Mouse (Mus musculus) urinary bladder, postnatal 14 days (tissue): ENCODE data around the gene Spp2.
"Not testable (repeated sequence)": the region's sequence is repeated elsewhere in the genome, so short reads cannot be mapped to it uniquely, and the experiment has no call there.

Experiments used
- DNase-seq: peaks from one replicate; pipeline ENCODE4 v3.0.0; 2021; ENCODE audit warnings: low spot score

Spp2 gene

GRCm38 (mm10) chr1:88433096-88433883 is 26.5 kb downstream of the Spp2 start:
- DNase-seq, result no peak

DNA sequence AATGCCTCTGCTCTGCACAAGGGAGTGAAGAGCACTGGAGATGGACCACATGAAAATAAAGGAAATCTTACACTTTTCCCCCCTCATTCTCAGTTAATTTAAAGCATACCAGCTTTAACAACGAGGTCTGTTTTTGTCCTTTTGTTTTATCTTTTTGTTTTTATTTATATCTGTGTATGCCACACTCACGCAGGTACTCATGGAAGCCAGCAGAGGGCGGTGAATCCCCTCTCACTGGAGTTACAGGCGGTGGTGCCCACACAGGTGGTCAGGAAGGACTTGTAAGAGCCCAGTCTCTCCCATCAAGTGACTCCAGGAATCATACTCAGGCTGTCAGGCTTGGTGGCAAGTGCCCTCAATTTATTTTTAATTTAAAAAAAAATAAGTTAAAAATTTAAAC is 27.3 kb downstream of the Spp2 start:
- no peak for DNase-seq

GRCm38 (mm10) chr1:88437206-88438126 is 30.7 kb downstream of the Spp2 start:
- DNase-seq, result peak; percentile 87

DNA sequence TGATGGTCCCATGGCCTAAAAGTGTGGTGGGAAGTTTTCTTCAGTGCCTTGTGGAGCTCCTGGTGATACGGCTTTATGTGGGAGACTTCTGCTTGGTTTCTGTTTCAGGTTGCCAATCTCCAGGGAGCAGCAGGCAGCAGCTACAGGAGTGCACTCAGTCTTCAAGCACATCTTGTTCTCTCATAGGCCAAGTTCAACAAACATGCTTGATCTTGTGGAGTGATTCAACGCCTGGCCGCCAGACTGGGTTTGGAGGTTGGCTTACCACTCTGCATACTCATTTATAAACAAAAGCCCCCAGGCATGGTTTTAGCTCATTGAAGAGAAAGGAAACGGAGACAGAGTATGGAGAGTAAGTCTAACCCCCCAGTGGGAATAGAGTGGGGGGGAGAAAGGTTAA is 36.6 kb downstream of the Spp2 start:
- peak; percentile 55 for DNase-seq

GRCm38 (mm10) chr1:88445400-88445799 is 38.6 kb downstream of the Spp2 start:
- no peak for DNase-seq

DNA sequence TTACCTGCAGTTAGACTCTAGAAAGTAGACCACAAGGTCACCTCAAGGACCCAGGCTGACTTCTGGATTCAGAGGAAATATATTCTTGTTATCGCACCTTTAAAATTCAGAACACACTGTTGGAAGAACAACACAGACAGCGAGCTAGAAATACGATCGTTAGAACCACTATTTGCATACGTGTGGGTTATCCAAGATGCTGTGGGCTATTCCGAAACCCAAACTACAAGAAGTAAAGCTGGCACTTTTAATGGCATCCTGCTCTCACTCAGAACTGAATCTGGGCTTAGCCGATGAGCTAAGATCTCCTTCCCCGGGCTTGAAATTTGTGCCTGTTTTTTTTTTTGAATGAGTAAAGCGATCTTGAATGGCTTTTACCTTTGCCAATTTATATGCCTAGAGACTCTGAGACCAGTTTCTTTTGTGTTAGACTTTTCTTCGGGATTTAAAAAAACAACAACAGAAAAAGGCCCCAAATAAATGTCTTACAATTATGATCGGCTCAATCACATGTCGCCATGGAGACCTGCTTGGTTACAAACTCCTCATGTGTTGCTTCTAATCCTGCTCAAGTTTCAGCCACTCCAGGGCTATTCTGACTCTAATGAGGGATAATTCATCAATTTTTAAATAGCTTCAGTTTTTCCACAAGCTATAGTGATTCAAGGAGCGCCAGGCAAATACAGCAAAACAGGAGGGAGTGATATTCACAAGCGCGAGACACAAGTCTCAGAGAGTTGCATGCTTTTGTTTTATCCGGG is 39.7 kb downstream of the Spp2 start:
- DNase-seq, result no peak

DNA sequence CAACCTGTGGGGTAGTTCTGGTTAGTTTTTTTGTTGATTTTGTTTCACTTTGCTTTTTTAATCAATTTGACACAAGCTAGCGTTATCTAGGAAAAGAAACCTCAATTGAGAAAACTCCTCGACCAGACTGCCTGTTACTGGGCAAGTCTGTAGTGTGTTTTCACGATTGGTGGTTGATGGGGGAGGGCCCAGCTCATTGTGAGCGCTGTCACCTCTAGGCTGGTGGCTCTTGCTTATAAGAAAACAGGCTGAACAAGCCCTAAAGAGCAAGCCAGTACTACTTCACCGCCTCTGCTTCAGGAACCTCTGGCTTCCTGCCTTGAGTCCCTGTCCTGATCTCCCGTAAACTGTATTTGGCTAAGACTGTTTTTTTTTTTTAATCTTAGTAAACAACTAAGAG is 40.7 kb downstream of the Spp2 start:
- peak; percentile 45 for DNase-seq

- not testable (repeated sequence) for DNase-seq
Measured at GRCm38 (mm10) chr1:88448094-88448493, 41.3 kb downstream of the Spp2 start.

- no peak for DNase-seq
Measured at GRCm38 (mm10) chr1:88449741-88450140, 43.0 kb downstream of the Spp2 start.

DNA sequence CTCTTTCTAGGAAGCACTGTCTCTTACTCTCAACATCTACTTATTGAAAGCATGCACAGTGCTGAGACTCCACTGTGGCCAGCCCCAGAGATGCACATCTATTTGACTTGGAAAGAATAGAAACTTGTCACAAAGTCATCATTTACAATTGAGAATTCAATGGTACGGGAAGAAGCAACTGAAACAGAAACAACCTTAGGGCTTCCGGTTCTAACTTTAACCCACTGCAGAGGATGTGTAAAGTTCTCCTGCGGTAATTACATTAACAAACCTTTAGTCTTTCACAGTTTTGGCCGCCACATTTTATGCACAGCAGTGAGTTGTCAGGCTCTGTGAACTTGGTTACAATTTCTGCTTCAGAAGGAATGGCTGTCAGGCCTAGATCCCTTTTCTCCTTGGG is 43.9 kb downstream of the Spp2 start:
- no peak for DNase-seq

DNA sequence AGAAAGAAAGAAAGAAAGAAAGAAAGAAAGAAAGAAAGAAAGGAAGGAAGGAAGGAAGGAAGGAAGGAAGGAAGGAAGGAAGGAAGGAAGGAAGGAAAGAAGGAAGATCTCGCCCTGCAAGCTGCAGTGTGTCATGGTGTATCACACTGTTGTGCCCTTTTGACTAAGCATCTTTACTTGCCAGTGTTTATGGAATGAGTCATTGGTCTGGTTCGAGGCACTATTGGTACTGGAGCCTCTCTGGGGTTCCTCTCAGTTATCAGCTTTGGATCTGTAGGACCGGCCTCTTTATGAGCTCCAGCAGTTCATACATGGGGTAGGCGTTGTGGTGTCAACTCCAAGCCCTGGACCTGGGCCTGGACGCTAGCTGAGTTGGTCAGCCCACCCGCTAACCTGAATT is 45.4 kb downstream of the Spp2 start:
- peak; percentile 14 for DNase-seq

DNA sequence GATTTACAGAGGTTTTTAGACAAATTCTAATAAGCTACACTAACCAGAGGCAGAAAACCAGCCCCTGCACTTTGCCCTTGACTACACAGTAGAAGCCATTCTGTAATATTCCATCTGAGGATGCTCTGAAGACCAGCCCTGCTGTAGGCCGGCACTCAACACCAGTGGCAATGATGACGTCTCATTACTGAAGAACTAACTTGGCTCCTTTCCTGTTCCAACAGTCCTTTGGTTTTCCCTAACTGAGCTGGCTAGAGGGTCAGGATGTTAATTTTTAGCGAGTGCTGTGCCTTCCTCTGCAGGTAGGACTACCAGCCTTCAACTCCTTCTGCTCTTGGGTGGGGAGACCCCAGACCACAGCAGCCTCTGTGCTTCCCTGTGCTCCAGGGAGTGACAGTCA is 47.9 kb downstream of the Spp2 start:
- DNase-seq, result no peak

DNA sequence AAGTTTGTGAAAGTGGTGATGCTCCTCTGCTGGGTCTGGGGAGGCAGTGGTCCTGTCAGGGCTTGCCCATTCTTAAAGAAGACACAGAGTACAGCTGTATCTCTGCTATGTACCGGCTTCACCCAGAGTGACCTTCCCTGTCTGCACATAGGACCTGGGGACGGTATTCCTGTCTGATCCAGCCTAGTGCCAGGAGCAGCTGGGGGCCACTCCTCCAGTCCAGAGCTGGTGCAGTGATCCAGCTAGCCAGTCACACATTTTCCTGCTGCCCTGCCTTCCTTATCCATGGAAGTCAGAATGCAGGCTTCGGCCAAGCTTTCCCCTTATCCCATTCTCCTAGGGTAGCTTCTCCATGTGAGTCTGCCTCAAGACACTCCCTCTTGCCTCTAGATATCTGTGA is 49.0 kb downstream of the Spp2 start:
- no peak for DNase-seq

DNA sequence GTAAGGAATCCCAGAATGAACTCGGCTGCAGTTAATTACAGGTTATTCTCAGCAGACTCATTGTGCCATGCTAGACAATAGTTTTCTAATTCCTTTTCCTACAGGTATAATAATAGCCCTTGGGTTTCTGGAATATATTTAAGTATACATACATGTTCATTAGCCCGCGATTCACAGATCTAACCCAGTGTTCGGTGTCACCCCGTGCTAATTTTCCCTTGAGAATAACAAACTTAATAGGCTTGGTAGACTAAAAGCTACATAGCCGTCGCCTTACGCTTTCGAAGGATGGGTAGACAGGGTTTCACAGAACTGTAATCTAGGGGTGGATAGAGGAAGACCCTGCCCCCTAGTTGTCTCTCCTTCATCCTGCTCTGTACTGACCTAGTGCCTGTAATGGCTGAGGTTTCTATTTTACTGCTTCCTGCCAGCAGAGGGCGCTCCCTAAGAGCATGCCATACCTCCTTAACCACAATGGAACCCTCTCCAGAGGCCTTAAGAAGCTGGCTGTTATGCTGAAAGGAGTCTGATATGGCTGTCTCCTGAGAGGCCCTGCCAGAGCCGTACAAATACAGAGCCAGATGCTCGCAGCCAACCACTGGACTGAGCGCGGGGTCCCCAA is 49.8 kb downstream of the Spp2 start:
- DNase-seq, result peak; percentile 76

DNA sequence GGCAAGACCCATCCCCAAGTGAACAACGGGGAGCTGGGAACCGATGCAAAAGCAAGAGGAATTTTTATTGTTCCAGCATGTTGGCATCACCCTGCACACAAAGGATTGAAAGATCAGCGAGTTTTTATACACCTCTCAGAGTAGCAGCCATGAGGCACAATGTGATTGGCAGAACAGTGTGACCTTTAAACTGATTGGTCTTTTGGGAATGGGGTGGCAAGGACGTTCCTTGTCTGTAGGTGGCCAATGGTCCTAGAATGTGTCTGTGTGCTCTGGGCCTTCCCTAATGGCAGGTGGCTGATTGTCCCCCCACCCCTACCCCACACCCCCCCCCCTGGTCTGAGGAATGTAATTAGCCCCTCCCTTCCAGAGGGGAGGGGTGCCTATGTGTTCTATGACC is 52.4 kb downstream of the Spp2 start:
- DNase-seq, result no peak

GRCm38 (mm10) chr1:88459655-88460054 is 52.9 kb downstream of the Spp2 start:
- no peak for DNase-seq

DNA sequence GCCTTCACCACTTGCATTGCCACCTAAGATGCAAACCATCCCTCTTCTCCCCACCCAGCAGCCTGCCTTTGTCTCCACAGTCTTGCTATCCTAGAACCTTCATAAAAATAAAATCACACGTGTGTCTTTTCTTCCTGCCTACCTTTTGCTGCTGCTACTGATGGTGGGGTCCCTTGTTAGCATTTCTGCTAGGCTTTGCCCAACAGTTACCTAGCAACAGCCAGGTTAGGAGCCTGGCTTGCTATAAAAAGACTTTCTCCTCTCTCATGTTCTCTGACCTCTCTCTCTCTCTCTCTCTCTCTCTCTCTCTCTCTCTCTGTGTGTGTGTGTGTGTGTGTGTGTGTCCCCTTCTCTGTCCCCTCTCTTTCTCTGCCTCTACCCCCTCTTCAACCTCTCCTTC is 54.3 kb downstream of the Spp2 start:
- no peak for DNase-seq

DNA sequence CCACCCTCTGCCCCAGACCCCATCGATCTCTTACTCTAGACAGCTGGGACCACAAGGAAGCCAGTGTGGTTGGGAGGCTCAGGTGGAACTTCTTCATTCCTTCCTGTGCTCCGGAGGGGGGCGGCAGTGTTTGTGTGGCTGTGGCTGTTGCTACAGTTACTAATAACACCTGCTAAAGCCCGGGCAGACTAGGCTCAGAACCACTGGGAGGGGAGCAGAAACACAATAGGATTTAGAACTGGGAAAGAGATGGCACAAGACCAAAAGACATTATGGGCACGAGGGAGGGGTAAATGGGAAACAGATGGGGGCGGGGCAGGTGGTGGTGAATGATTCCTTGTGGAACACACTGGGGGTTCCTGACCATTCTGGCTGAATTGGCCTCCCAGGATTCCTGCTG is 55.7 kb downstream of the Spp2 start:
- no peak for DNase-seq

GRCm38 (mm10) chr1:88463241-88463640 is 56.5 kb downstream of the Spp2 start:
- DNase-seq, result no peak

DNA sequence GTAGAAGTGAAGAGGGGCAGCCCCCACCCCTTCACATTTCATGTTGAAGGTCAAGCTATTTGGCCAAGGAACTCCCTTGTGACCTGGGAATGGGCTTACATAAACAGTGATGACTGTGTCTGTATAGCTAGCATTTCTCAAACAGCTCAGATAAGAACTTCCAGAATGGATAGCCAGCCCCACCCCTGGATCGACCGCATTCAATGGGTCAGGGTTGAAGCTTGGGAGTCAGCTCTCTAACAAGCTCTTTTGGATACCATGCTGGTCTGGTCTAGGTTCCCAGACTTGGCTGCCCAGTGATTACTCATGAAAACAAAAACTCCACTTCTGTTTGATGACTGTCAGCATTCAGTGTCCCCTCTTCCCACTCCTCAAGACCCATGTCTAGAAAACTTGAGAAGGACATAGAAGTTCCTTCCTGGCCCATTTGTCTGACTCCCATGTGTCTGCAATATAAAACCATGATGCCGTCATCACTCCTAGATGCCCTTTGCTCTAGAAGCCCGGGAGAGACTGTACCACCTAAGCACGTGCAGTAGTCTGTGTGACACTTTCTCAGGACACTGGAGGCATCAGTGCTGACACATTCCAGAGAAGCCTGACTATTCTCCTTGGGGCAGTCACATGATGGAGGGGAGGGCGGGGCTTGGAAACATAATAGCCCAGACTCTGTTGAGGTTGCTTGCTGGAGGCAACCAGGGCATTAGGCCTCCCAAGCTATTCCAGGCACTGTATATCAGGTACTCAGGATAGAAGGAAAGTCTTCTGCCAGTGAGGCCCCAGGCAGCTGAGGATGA is 57.5 kb downstream of the Spp2 start:
- DNase-seq, result no peak

DNA sequence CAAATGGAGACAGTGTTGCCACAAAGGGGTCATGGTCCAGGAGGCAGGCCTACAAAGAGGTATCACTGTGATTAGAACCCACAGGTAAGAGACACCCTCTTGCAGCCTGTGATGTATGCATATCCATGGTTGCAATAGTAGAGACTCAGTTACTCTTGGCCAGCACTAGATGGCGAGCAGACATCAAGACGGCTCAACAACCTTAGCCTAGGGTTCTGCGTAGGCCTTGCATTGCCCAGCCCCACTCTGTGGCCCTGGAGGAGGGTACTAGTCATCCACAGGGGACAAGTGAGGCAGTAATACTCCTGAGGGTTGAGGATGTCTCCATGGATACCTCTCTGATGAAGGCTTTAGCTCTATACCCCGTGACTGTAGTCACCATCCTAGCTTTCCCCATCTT is 59.0 kb downstream of the Spp2 start:
- DNase-seq, result peak; percentile 15
